Mouse (Mus musculus) layer of hippocampus, adult 9-10 months (tissue): ENCODE measurements at regions not wholly inside any gene's neighbourhood (a gene's known extent, or its start where the extent isn't known, plus 50 kb on each side); places are given as distances from the start of the nearest gene placed in this dataset.
A peak's percentile ranks its signal among the peaks of the same experiment; 100 is the strongest.

Source experiments
- DNase-seq: peaks from one replicate; pipeline ENCODE4 v3.0.0; 2022; ENCODE audit warnings: low spot score

- peak; percentile 100 for DNase-seq
Observed at GRCm38 (mm10) chr1:102628061-102628460, 2140.3 kb upstream of the Cdh20 start.

- no peak for DNase-seq
Observed at GRCm38 (mm10) chr1:102644379-102644778, 2123.9 kb upstream of the Cdh20 start.

- DNase-seq, result no peak
Observed at GRCm38 (mm10) chr1:102687367-102688070, 2080.8 kb upstream of the Cdh20 start.

- DNase-seq, result no peak
Observed at GRCm38 (mm10) chr1:102716459-102716858, 2051.9 kb upstream of the Cdh20 start.

- DNase-seq, result no peak
Observed at GRCm38 (mm10) chr1:102733991-102734390, 2034.3 kb upstream of the Cdh20 start.

GRCm38 (mm10) chr1:102735392-102735791 lies 2032.9 kb upstream of the Cdh20 start:
- DNase-seq, result no peak

- no peak for DNase-seq
Observed at GRCm38 (mm10) chr1:102757941-102758340, 2010.4 kb upstream of the Cdh20 start.
